Mouse (Mus musculus) hindbrain, embryonic 16.5 days (tissue): ENCODE results near the gene Hsd17b14. TPM values are rescaled to one million over a fixed set of nuclear protein-coding genes. Genes with fewer than 3 reads are reported as not detected.
"Not testable (repeated sequence)": the region's sequence is repeated elsewhere in the genome, so short reads cannot be mapped to it uniquely, and the experiment has no call there.

Experiments
- ATAC-seq: fragments of 200-750 bp; cut with Nextera tagmentation; 2 replicates; pipeline ENCODE4 v1.8.0; 2017; ENCODE audit warnings: moderate TSS enrichment, moderate library complexity
- H3K27ac ChIP-seq: fragments of 300-500 bp; sonication (generic); 2 replicates; pipeline ENCODE4 v1.5.1; 2014; ENCODE audit warnings: low read depth, mild to moderate bottlenecking, control low read depth, low read length, moderate library complexity
- H3K27me3 ChIP-seq: fragments of 300-500 bp; sonication (generic); replicated peaks from 2 replicates; pipeline ENCODE4 v1.6.1; 2014; ENCODE audit warnings: low read length; ENCODE audit not compliant: control insufficient read depth, insufficient read depth
- H3K36me3 ChIP-seq: fragments of 300-500 bp; sonication (generic); 2 replicates; pipeline ENCODE4 v1.6.1; 2014; ENCODE audit warnings: mild to moderate bottlenecking, low read length, moderate library complexity, mixed read lengths; ENCODE audit not compliant: control insufficient read depth, insufficient read depth
- H3K4me1 ChIP-seq: fragments of 300-500 bp; sonication (generic); 2 replicates; pipeline ENCODE4 v1.6.1; 2014; ENCODE audit warnings: low read depth, low read length; ENCODE audit not compliant: control insufficient read depth, insufficient read depth
- H3K4me2 ChIP-seq: fragments of 300-500 bp; sonication (generic); 2 replicates; pipeline ENCODE4 v1.6.1; 2014; ENCODE audit warnings: mild to moderate bottlenecking, low read length, control low read depth, moderate library complexity
- H3K4me3 ChIP-seq: fragments of 300-500 bp; sonication (generic); 2 replicates; pipeline ENCODE4 v1.5.1; 2014; ENCODE audit warnings: mild to moderate bottlenecking, low read length, control low read depth, moderate library complexity
- H3K9ac ChIP-seq: fragments of 300-500 bp; sonication (generic); 2 replicates; pipeline ENCODE4 v1.6.1; 2014; ENCODE audit warnings: low read depth, mild to moderate bottlenecking, control low read depth, low read length, moderate library complexity
- H3K9me3 ChIP-seq: fragments of 300-500 bp; sonication (generic); 2 replicates; pipeline ENCODE4 v1.6.1; 2014; ENCODE audit warnings: mild to moderate bottlenecking, low read length, moderate library complexity; ENCODE audit not compliant: control insufficient read depth
- WGBS: fragments of 180-500 bp; shearing (Covaris S2); extraction: QIAGEN DNeasy Blood & Tissue Kit; methylation state at CpG from one replicate; pipeline ENCODE4 v1.1.7; 2014; 5-methylcytosine and 5-hydroxymethylcytosine counted together
- polyA plus RNA-seq: library from polyadenylated mRNA; unstranded; fragments of >200 nt; fragmentation: Nextera tagmentation; extraction: Ambion mirVana; gene quantifications from 2 replicates; pipeline ENCODE4 v1.2.1, GENCODE M21; 2015

Gene Hsd17b14
- polyA plus RNA-seq, 1 experiment from 2014 or later, result 0.43 TPM

DNA sequence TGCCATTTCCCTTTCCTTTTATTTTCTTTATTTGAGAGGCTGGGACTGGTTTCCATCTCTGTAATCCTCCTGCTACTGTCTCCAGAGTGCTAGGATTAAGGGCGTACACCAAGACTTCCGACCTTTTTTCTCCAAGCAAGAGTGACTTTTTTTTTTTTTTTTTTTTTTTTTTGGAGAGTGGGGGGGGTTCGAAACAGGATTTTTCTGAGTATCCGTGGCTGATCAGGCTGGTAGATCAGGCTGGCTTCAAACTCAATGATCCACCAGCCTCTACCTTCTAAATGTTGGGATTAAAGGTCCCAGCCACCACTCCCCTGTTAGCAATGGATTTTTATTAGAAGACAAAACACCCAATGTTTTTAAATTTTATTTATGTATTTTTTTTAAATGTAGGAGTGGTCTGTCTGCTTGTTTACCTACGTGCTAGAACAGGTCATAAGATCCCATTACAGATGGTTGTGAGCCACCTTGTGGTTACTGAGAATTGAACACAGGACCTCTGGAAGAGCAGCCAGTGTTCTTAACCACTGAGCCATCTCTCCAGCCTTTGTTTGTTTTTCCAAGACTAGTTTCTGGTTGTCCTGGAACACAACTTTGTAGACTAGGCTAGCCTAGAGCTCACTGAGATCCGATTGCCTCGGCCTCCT lies 28.1 kb upstream of the Hsd17b14 start:
- Histone ChIP-seq H3K4me3 (peak overlapping the region; percentile 66), H3K4me2 (peak overlapping the region; percentile 91), H3K36me3 (peaks cover 2% of the 10 kb centered on the region; the same call in 1 of the 2 replicates), H3K27ac (peak overlapping the region; percentile 80), H3K4me1 (peaks cover 25% of the 10 kb centered on the region), H3K27me3 (no peaks in the 10 kb centered on the region), H3K9me3 (no peaks in the 10 kb centered on the region), H3K9ac (peak overlapping the region; percentile 75)
- no peak; the same call in 1 of the 2 replicates for ATAC-seq
- 24% methylated on average over 7 of the region's 7 CpGs for WGBS

DNA sequence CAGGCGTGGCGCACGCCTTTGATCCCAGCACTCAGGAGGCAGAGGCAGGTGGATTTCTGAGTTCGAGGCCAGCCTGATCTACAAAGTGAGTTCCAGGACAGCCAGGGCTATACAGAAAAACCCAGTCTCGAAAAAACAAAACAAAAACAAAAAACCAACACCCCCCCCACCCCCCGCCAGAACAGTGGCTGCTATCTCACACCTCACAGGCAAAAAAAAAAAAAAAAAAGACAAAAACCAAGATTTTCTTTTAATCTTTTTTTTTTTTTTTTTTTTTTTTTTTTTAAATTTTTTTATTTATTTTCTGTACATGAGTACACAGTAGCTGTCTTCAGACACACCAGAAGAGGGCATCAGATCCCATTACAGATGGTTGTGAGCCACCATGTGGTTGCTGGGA lies 27.5 kb upstream of the Hsd17b14 start:
- not testable (repeated sequence) for H3K4me2 ChIP-seq, H3K27ac ChIP-seq, H3K9ac ChIP-seq, H3K27me3 ChIP-seq, ATAC-seq, H3K9me3 ChIP-seq, H3K36me3 ChIP-seq, H3K4me3 ChIP-seq
- H3K4me1 ChIP-seq, result peaks cover 25% of the 10 kb centered on the region
- 92% methylated on average over 6 of the region's 6 CpGs for WGBS

DNA sequence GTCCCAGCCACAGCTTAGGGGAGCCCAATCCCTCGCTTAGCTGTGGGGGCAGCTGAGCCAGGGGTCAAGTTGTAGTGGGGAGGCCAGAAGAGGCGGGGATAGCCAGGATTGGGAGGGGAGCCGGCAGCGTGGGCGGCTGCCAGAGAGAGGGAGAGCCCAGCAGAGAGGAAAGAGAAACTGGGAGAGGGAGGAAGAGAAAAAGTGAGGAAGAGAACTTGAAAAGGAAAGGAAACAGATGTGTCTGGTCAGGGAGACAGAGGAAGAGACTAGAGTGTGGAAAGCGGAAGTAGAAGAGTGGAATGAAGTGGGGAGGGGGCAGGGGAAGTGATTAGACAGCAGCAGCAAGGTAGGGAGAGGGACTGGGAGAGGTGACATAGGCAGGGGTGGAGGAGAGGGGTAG lies 25.2 kb upstream of the Hsd17b14 start:
- H3K4me2 ChIP-seq, result no peak overlapping the region
- H3K27ac ChIP-seq, result no peak overlapping the region
- H3K9ac ChIP-seq, result no peak overlapping the region
- H3K36me3 ChIP-seq, result no peaks in the 10 kb centered on the region
- H3K9me3 ChIP-seq, result no peaks in the 10 kb centered on the region
- H3K4me1 ChIP-seq, result peaks cover 16% of the 10 kb centered on the region
- H3K4me3 ChIP-seq, result no peak overlapping the region
- no peak for ATAC-seq
- WGBS, result 30% methylated on average over 6 of the region's 6 CpGs
- no peaks in the 10 kb centered on the region for H3K27me3 ChIP-seq

DNA sequence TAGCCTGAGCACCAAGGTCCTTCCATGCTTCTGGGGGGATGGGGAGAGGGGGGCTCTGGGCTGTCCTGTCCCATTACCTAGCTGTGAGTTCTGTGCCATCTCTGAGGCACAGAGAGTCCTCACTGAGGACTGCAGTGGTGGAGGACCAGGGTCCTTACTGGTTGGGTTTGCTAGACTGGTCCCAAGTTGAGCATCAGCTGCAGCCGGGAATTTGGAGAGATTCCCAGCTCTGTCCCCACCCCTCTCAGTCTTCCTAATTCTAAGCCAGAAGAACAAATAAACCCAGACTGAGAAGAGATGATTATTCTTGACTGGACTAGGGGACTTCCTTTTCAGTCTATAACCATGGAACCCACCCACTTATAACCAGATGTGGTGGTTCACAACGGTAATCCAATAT lies 24.1 kb upstream of the Hsd17b14 start:
- H3K4me1 ChIP-seq, result peaks cover 4% of the 10 kb centered on the region; the same call in 1 of the 2 replicates
- no peak overlapping the region for H3K27ac ChIP-seq
- H3K4me3 ChIP-seq, result no peak overlapping the region
- 65% methylated on average over 2 of the region's 2 CpGs for WGBS
- no peaks in the 10 kb centered on the region for H3K27me3 ChIP-seq
- H3K36me3 ChIP-seq, result no peaks in the 10 kb centered on the region
- no peak overlapping the region for H3K9ac ChIP-seq
- no peaks in the 10 kb centered on the region for H3K9me3 ChIP-seq
- no peak overlapping the region for H3K4me2 ChIP-seq
- no peak for ATAC-seq

DNA sequence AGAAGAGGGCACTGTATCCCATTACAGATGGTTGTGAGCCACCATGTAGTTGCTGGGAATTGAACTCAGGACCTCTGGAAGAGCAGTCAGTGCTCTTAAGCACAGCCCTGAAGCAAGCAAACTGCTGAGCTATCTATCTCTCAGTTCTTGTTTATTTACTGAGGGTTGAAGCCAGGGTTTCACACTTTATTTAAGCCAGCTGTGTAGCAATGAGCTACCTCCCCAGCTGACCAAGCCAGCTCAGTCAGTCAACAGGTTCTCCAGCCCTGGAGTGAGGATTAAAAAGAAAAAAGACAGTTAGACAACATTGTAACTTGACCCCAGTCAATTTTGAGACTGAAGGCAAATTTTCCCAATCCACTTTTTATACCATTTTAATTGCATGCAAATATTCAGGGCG lies 19.0 kb upstream of the Hsd17b14 start:
- WGBS, result 84% methylated on average over 1 of the region's 1 CpGs

DNA sequence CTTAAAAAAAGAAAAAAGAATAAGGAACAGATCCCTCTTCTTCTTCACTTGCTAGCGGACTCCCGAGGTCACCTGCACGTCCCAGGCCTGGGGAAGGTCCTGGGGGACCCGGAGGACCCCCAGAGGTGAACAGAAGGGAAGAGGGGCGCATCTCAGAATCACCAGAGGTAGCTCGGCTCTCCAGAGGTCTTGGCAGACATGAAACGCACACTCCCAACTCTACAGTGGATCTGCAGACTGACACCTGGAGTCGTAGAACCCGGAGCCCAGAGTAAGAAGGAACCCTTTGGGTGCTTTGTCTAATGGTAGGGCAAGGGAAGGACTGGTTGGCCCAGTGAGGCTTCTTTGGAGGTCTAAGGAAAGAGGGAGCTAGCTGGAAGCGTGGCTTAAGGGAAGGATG lies 17.1 kb upstream of the Hsd17b14 start:
- H3K4me1 ChIP-seq, result peaks cover 5% of the 10 kb centered on the region; the same call in 1 of the 2 replicates
- no peaks in the 10 kb centered on the region for H3K27me3 ChIP-seq
- H3K4me2 ChIP-seq, result peak overlapping the region; percentile 61
- no peaks in the 10 kb centered on the region for H3K36me3 ChIP-seq
- peak overlapping the region; percentile 63 for H3K9ac ChIP-seq
- ATAC-seq, result no peak
- WGBS, result 77% methylated on average over 10 of the region's 10 CpGs
- 0 out of 2 replicates have a peak overlapping the region, but pooled peaks have one; percentile 18 for H3K27ac ChIP-seq
- H3K9me3 ChIP-seq, result no peaks in the 10 kb centered on the region
- peak overlapping the region; percentile 45 for H3K4me3 ChIP-seq

More for the DNA sequence above, 19.0 kb upstream of the Hsd17b14 start:
- H3K9ac ChIP-seq, result no peak overlapping the region
- H3K36me3 ChIP-seq, result no peaks in the 10 kb centered on the region
- H3K27me3 ChIP-seq, result no peaks in the 10 kb centered on the region
- no peak overlapping the region for H3K4me2 ChIP-seq
- H3K4me3 ChIP-seq, result no peak overlapping the region
- H3K4me1 ChIP-seq, result peaks cover 5% of the 10 kb centered on the region; the same call in 1 of the 2 replicates
- no peaks in the 10 kb centered on the region for H3K9me3 ChIP-seq
- H3K27ac ChIP-seq, result no peak overlapping the region
- no peak for ATAC-seq

DNA sequence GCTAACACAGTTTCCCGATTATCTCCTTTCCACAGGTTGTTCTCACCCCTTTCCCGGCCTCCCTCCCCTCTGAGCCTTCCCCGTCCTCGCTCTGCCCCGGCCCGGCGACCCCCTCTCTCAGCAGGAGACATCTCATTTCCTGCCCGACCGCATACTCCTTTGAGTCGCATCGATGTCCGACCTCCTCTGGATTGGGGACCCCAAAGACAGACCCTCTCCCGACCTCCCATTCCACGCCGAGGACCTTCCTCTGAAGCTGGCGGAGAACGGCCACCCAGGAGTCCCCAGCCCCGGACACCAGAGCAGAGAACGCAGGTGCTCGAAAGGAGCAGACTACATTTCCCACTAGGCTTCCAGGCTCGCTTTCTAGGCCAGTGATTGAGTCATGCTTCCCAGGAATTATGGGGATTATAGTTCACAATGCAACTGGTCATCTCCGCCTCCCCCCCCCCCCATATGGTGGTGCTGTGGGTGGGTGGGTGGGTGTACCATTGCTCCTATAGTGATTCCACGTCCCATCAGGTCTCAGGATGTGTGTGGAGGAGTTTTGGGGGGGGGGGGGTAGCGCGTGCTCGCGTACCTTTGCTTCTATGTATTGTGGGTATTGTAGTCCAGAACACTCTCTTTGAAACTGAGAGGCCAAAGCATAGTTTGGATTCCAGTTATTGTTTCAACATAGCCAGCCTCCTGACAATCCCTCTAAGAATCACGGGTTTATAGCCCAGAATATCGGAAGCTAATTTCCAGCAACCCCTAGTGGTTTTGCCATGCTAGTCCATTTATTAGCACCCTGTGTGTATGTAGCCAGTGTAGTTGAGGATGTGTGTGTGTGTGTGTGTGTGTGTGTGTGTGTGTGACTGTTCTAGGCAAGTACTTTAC lies 16.3 kb upstream of the Hsd17b14 start:
- 2% methylated on average over 29 of the region's 29 CpGs for WGBS
- Histone ChIP-seq H3K4me3 (peak overlapping the region; percentile 45), H3K9me3 (no peaks in the 10 kb centered on the region), H3K4me1 (peaks cover 5% of the 10 kb centered on the region; the same call in 1 of the 2 replicates), H3K9ac (peak overlapping the region; percentile 63), H3K27me3 (no peaks in the 10 kb centered on the region), H3K36me3 (no peaks in the 10 kb centered on the region), H3K27ac (peak overlapping the region; percentile 18; the same call in 1 of the 2 replicates), H3K4me2 (peak overlapping the region; percentile 61)
- ATAC-seq, result peak; percentile 95

DNA sequence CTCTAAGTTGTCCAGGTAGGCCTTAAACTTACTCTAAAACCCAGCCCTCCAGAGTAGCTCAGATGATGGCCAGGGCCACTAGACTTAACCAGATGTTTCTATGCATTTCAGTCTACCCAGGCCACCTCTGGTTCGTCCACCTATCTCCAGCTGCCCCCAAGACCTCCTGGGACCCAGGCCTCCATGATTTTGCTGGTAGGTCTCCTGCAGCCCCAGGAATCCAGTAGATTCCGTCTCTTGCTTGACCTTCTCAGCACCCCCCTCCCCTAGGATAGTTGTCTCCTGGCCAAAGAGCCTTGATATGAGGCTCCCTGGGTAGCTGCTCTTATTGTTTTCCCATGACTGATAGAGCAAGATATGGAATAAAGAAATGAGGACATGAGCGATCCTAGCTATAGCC lies 15.6 kb upstream of the Hsd17b14 start:
- H3K27me3 ChIP-seq, result no peaks in the 10 kb centered on the region
- no peaks in the 10 kb centered on the region for H3K9me3 ChIP-seq
- H3K4me3 ChIP-seq, result no peak overlapping the region
- H3K27ac ChIP-seq, result no peak overlapping the region
- peaks cover 5% of the 10 kb centered on the region; the same call in 1 of the 2 replicates for H3K4me1 ChIP-seq
- no peak; the same call in none of the 2 replicates for ATAC-seq
- H3K36me3 ChIP-seq, result no peaks in the 10 kb centered on the region
- no peak overlapping the region for H3K9ac ChIP-seq
- 82% methylated on average over 3 of the region's 3 CpGs for WGBS
- H3K4me2 ChIP-seq, result no peak overlapping the region; the same call in 1 of the 2 replicates

DNA sequence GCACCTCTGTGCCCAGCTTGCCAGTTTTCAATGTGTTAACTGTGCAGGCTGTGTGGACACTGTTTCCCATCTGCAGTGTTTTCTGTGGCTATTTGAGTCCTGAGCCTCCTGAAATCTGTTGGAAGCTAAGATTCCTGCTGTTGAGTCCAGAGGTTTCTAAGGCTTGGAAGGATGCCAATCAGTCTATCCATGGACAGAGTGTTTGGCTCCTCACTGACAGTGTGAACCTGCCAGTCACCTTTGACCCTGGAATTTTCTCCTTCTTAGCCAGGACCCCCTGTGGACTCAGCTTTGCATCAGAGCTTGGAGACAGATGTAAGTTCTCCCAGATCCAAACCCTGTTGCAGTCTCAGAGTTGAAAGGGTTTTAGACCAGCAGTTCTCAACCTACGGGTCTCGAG lies 14.5 kb upstream of the Hsd17b14 start:
- Histone ChIP-seq H3K36me3 (no peaks in the 10 kb centered on the region), H3K9me3 (no peaks in the 10 kb centered on the region), H3K27ac (no peak overlapping the region), H3K4me3 (no peak overlapping the region), H3K9ac (no peak overlapping the region), H3K4me1 (peaks cover 5% of the 10 kb centered on the region; the same call in 1 of the 2 replicates), H3K4me2 (no peak overlapping the region), H3K27me3 (no peaks in the 10 kb centered on the region)
- WGBS, result 79% methylated on average over 2 of the region's 2 CpGs
- ATAC-seq, result no peak
